Mouse (Mus musculus) small intestine, adult 2 months (tissue): ENCODE data around the gene E130308A19Rik.

Source experiments
- CTCF ChIP-seq: fragments of 200-500 bp; IDR thresholded peaks from 2 replicates; pipeline ENCODE4 v1.5.1; 2012; ENCODE audit warnings: low read depth, mild to moderate bottlenecking, control low read depth, inconsistent platforms, low read length, moderate library complexity, mixed read lengths; ENCODE audit not compliant: insufficient replicate concordance, insufficient read length; ENCODE audit errors: extremely low read depth
- POLR2A ChIP-seq: fragments of 200-500 bp; IDR thresholded peaks from 2 replicates; pipeline ENCODE4 v1.6.1; 2012; ENCODE audit warnings: low read depth, mild to moderate bottlenecking, control low read depth, inconsistent platforms, low read length, moderate library complexity

- TF ChIP-seq POLR2A = no peak
- no peak for TF ChIP-seq CTCF
Measured at GRCm38 (mm10) chr4:59795788-59796455, 169.9 kb downstream of the E130308A19Rik start.
